Mouse (Mus musculus): ENCODE results near the gene Cyba. TPM values are rescaled to one million over a fixed set of nuclear protein-coding genes. Genes with fewer than 3 reads are reported as not detected.

The Cyba gene
- total and polyA plus RNA-seq, 3 experiments: 450 to 1,119 (median 848) TPM

- TF ChIP-seq MXI1 (IDR thresholded peaks at IDR 0.05; ENCODE audit: low read depth, low read length) (no peak), ZMIZ1 (IDR thresholded peaks at IDR 0.05; ENCODE audit: low read depth, low read length) (no peak), RCOR1 (conservative IDR thresholded peaks at IDR 0.05; ENCODE audit: low read depth, low read length) (no peak), GABPA (IDR thresholded peaks at IDR 0.05; ENCODE audit: insufficient replicate concordance, low read depth, low read length) (no peak), MAZ (IDR thresholded peaks at IDR 0.05; ENCODE audit: low read depth, low read length) (no peak), NRF1 (IDR thresholded peaks at IDR 0.05; ENCODE audit: low read depth, low read length) (no peak), CTCF (conservative IDR thresholded peaks at IDR 0.05 in 1 of 2, IDR thresholded peaks at IDR 0.05 in 1 of 2; ENCODE audit: low read depth in 2 of 2, low read length in 2 of 2) (no peak)
- Histone ChIP-seq H3K4me2 (ENCODE audit: insufficient read depth, low read depth, poor library complexity, severe bottlenecking) (no peak overlapping the region), H3K36me3 (replicated peaks in 1 of 2; ENCODE audit: control insufficient read depth in 1 of 2, insufficient read depth in 1 of 2, low read length in 1 of 2) (peaks cover 69 to 90% of the 10 kb centered on the region in 2 experiments), H3K27me3 (replicated peaks) (no peaks in the 10 kb centered on the region), H3K9me3 (replicated peaks; ENCODE audit: low read length) (no peaks in the 10 kb centered on the region), H3K9ac (ENCODE audit: insufficient read depth, low read depth) (no peak overlapping the region), H3K79me2 (replicated peaks; ENCODE audit: control insufficient read depth, extremely low read depth, insufficient read depth, poor library complexity, severe bottlenecking) (peaks cover 48% of the 10 kb centered on the region), H3K27ac (ENCODE audit: insufficient read depth, low read depth) (no peak overlapping the region), H3K4me1 (ENCODE audit: control insufficient read depth in 1 of 2, insufficient read depth in 2 of 2) (peaks cover 5 to 6% of the 10 kb centered on the region in 2 experiments), H3K4me3 (replicated peaks in 1 of 3; ENCODE audit: low read depth in 2 of 3, low read length in 2 of 3, poor library complexity in 1 of 3) (no peak overlapping the region)
- dilution Hi-C loops (cut with MboI; ENCODE audit: extremely low pct_ligation_motif_present, extremely low pct_unique_long_range_greater_than_20kb, low sequenced_read_pairs) (no loop called here), in situ Hi-C loops (cut with MboI; ENCODE audit: low pct_ligation_motif_present, low pct_unique_long_range_greater_than_20kb, low sequenced_read_pairs) (no loop called here)
- no peak for DNase-seq (ENCODE audit: extremely low read depth)
These were observed 49.7 kb downstream of the Cyba start for GRCm38 (mm10) chr8:122383039-122383438.

- peak; percentile 97 for DNase-seq (ENCODE audit: extremely low read depth)
- peak within 1 kb of the TSS; percentile 78 to 83 (median 79) for H3K4me3 ChIP-seq (replicated peaks in 1 of 3; ENCODE audit: low read depth in 2 of 3, low read length in 2 of 3, poor library complexity in 1 of 3)
- H3K4me1 ChIP-seq (ENCODE audit: control insufficient read depth in 1 of 2, insufficient read depth in 2 of 2): peaks cover 17 to 47% of the 10 kb centered on the region in 2 experiments
- H3K36me3 ChIP-seq (replicated peaks in 1 of 2; ENCODE audit: control insufficient read depth in 1 of 2, insufficient read depth in 1 of 2, low read length in 1 of 2): peaks cover 21 to 49% of the 10 kb centered on the region in 2 experiments
- H3K9me3 ChIP-seq (replicated peaks; ENCODE audit: low read length): no peaks in the 10 kb centered on the region
- in situ Hi-C loops (cut with MboI; ENCODE audit: low pct_ligation_motif_present, low pct_unique_long_range_greater_than_20kb, low sequenced_read_pairs): no loop called here
- H3K27me3 ChIP-seq (replicated peaks): no peaks in the 10 kb centered on the region
- H3K79me2 ChIP-seq (replicated peaks; ENCODE audit: control insufficient read depth, extremely low read depth, insufficient read depth, poor library complexity, severe bottlenecking): peaks cover 45% of the 10 kb centered on the region
- peak within 1 kb of the TSS; percentile 96 for H3K4me2 ChIP-seq (ENCODE audit: insufficient read depth, low read depth, poor library complexity, severe bottlenecking)
- peak within 1 kb of the TSS; percentile 82 for H3K9ac ChIP-seq (ENCODE audit: insufficient read depth, low read depth)
- dilution Hi-C loops (cut with MboI; ENCODE audit: extremely low pct_ligation_motif_present, extremely low pct_unique_long_range_greater_than_20kb, low sequenced_read_pairs): no loop called here
- H3K27ac ChIP-seq (ENCODE audit: insufficient read depth, low read depth): peak within 1 kb of the TSS; percentile 82
- TF ChIP-seq ZNF384 (IDR thresholded peaks at IDR 0.05; ENCODE audit: low read depth, low read length) (no peak), ETS1 (conservative IDR thresholded peaks at IDR 0.05; ENCODE audit: low read depth, low read length) (peak; percentile 6; the same call in 1 of the 2 replicates), IRF4 (IDR thresholded peaks at IDR 0.05; ENCODE audit: low read depth, low read length) (peak; percentile 39), MAX (IDR thresholded peaks at IDR 0.05; ENCODE audit: low read length) (peak; percentile 16; the same call in 1 of the 2 replicates), POLR2A (IDR thresholded peaks at IDR 0.05; ENCODE audit: low read depth, low read length) (peak; percentile 93), ZC3H11A (IDR thresholded peaks at IDR 0.05; ENCODE audit: low read depth, low read length) (no peak), JUND (conservative IDR thresholded peaks at IDR 0.05; ENCODE audit: low read depth, low read length) (no peak), PAX5 (IDR thresholded peaks at IDR 0.05; ENCODE audit: low read length) (no peak), SMC3 (IDR thresholded peaks at IDR 0.05; ENCODE audit: low read depth, low read length) (no peak), UBTF (IDR thresholded peaks at IDR 0.05; ENCODE audit: low read depth, low read length) (no peak), NELFE (IDR thresholded peaks at IDR 0.05; ENCODE audit: low read depth, low read length) (peak; percentile 81), HCFC1 (IDR thresholded peaks at IDR 0.05; ENCODE audit: low read depth, low read length) (peak; percentile 92), RCOR1 (conservative IDR thresholded peaks at IDR 0.05; ENCODE audit: low read depth, low read length) (no peak), GABPA (IDR thresholded peaks at IDR 0.05; ENCODE audit: insufficient replicate concordance, low read depth, low read length) (no peak; the same call in 1 of the 2 replicates), KAT2A (IDR thresholded peaks at IDR 0.05; ENCODE audit: insufficient replicate concordance, low read length) (peak; percentile 74; the same call in 1 of the 2 replicates), CHD2 (IDR thresholded peaks at IDR 0.05; ENCODE audit: low read length) (no peak), MAFK (IDR thresholded peaks at IDR 0.05; ENCODE audit: insufficient replicate concordance, low read length) (no peak), MXI1 (IDR thresholded peaks at IDR 0.05; ENCODE audit: low read depth, low read length) (no peak; the same call in 1 of the 2 replicates), RAD21 (IDR thresholded peaks at IDR 0.05; ENCODE audit: low read depth, low read length) (no peak), POLR2AphosphoS2 (IDR thresholded peaks at IDR 0.05; ENCODE audit: low read depth, low read length) (peak; percentile 35; the same call in 1 of the 2 replicates), NRF1 (IDR thresholded peaks at IDR 0.05; ENCODE audit: low read depth, low read length) (peak; percentile 94), USF1 (IDR thresholded peaks at IDR 0.05; ENCODE audit: low read depth, low read length) (no peak), EP300 (IDR thresholded peaks at IDR 0.05; ENCODE audit: low read length) (no peak), ZKSCAN1 (IDR thresholded peaks at IDR 0.05; ENCODE audit: borderline replicate concordance, low read depth, low read length) (no peak), MAZ (IDR thresholded peaks at IDR 0.05; ENCODE audit: low read depth, low read length) (0 out of 2 replicates have a peak, but pooled peaks have one; percentile 30), SIN3A (IDR thresholded peaks at IDR 0.05; ENCODE audit: low read length) (peak; percentile 53; the same call in 1 of the 2 replicates), TCF12 (IDR thresholded peaks at IDR 0.05; ENCODE audit: low read depth, low read length) (peak; percentile 67), MEF2A (IDR thresholded peaks at IDR 0.05; ENCODE audit: borderline replicate concordance, low read depth, low read length) (peak; percentile 53; the same call in 1 of the 2 replicates)
These were observed 56.1 kb downstream of the Cyba start, which contains the start of gene Zc3h18 for GRCm38 (mm10) chr8:122376365-122377231. Gene Zc3h18 (plus strand): TSS chr8:122376609.

Measured in CH12.LX (cell line).